Mouse (Mus musculus): Measurements from ENCODE around the gene Odf3l1.

DNA sequence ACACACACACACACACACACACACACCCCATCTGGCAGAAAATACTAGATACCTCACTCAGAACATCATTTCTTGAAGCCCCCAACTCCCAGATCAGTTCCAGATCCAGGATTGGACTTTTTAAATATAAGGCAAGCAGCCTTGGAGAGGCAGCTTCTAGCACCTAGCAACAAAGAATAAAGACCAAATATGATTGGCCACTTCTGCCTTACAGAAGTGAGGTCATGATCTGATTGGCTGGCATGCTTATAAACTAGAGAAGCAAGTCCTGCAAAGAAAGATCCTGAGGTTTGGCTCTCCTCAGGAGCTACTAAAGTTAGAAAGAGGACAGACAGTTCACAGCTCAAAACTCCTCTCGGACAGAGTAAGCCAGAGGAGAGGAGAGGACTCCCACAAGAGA lies 53.6 kb downstream of the Odf3l1 start:
- TF ChIP-seq RAD21 (IDR thresholded peaks at IDR 0.05; ENCODE audit: low read depth, low read length) (no peak), CTCF (conservative IDR thresholded peaks at IDR 0.05 in 1 of 2, IDR thresholded peaks at IDR 0.05 in 1 of 2; ENCODE audit: low read depth in 2 of 2, low read length in 2 of 2) (no peak), EP300 (IDR thresholded peaks at IDR 0.05; ENCODE audit: low read length) (no peak), ZKSCAN1 (IDR thresholded peaks at IDR 0.05; ENCODE audit: borderline replicate concordance, low read depth, low read length) (no peak), ETS1 (conservative IDR thresholded peaks at IDR 0.05; ENCODE audit: low read depth, low read length) (no peak), USF1 (IDR thresholded peaks at IDR 0.05; ENCODE audit: low read depth, low read length) (no peak), TBP (conservative IDR thresholded peaks at IDR 0.05; ENCODE audit: low read depth, low read length) (no peak), MAZ (IDR thresholded peaks at IDR 0.05; ENCODE audit: low read depth, low read length) (no peak), CHD2 (IDR thresholded peaks at IDR 0.05; ENCODE audit: low read length) (no peak), SMC3 (IDR thresholded peaks at IDR 0.05; ENCODE audit: low read depth, low read length) (no peak), NELFE (IDR thresholded peaks at IDR 0.05; ENCODE audit: low read depth, low read length) (no peak)

All from CH12.LX (cell line).